Mouse (Mus musculus): ENCODE data around the gene Nhlrc4.
A peak's percentile ranks its signal among the peaks of the same experiment; 100 is the strongest.

The Nhlrc4 gene

DNA sequence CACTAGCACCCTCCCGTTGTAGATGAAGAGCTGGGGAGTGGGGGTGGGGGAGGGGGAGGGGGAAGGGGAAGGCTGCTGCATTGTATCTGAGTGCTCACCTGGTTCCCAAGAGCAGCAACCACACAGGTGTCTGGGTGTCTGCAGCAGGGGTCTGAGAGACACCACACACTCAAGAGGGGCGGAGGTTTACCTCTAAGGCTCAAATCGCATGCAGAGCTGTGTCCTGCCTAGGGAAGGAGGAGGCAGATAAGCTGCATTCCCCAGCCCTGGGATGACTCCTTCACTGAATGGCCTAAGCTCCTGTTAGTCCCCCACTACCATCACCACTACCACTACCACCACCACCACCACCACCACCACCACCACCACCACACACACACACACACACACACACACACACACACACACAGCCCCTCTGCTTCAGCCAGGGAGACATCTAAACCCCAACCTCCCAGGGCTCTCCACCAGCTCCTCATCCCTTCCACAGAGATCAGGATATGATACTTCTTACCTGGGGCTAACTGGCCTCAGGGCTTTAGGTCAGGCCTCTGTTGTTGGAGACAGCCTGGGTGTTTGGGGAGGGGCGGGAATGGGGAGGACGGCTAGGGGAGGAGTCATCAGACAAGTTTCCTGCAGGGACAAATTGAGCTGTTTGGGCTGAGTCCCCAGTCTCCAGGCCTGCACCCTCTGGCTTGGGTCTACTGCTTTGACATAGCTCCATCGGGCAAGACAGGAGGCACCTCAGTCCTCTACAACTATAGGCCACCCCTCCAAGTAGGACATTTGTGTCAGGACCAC, at the start of gene Nhlrc4, which contains the start of gene Pigq:
Nhlrc4 (minus strand) TSS at position 596 of the 798 bp plus-strand sequence.
Pigq (minus strand) TSS at position 571 of the 798 bp plus-strand sequence.
- no peak for DNase-seq (ENCODE audit: low read depth, low spot score)

DNA sequence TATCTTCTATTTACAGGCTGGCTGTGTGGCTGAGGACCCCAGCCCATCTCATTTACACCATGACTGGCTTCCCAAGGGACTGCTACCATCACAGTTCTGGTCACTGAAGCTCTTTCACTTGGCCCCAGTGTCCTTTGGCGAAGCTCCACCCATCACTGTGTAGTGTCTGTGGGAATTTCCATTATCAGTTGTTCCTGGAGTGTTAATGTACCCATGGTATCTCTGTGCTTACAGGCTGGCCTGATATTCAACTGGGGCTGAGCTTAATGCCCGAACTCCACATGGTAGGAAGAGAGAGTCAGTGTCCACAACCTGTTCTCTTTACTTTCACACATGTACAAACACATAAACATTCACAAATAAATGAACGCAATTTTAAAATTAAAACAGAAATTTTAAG, 48.7 kb upstream of the Nhlrc4 start:
- no peak for DNase-seq (ENCODE audit: low read depth, low spot score)

DNA sequence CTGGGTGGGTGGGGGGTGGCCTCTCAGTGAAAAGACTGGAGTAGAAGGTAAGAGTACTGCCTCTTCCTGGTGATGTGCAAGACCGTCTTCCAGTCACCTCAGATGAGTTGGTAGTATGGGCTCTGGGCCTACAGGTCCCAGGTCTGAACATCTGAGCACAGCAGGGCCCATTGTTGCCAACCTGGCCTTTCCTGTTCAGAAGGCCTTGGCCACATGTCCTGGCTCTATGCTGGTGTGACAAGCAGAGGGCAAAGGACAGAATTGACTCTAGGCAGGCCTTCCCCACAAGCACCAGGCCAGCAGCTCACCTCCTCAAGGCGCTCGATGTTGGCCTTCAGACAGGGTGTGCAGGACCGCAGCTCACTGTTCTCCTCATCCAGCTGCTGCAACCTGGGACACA, 47.5 kb upstream of the Nhlrc4 start:
- no peak for DNase-seq (ENCODE audit: low read depth, low spot score)

DNA sequence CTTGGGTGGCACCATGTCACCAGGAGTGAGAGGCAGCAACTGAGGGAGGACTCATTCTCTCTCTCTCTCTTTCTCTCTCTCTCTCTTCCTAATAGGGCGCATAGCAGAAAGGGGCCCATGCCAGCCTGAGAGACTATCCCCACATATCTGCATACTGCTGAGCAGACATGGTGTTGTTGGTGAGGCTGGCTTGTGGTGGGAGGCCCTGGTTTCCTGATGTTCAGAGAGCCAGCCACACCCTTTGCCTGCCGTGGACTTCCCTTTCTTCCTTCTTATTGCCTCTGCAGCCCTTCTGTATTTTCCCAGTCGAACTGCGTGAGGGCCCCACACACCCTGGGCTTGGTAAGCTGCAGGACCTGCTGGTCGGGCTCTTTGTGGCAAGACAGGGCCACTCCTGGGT, 45.6 kb upstream of the Nhlrc4 start:
- DNase-seq (ENCODE audit: low read depth, low spot score) = no peak

DNA sequence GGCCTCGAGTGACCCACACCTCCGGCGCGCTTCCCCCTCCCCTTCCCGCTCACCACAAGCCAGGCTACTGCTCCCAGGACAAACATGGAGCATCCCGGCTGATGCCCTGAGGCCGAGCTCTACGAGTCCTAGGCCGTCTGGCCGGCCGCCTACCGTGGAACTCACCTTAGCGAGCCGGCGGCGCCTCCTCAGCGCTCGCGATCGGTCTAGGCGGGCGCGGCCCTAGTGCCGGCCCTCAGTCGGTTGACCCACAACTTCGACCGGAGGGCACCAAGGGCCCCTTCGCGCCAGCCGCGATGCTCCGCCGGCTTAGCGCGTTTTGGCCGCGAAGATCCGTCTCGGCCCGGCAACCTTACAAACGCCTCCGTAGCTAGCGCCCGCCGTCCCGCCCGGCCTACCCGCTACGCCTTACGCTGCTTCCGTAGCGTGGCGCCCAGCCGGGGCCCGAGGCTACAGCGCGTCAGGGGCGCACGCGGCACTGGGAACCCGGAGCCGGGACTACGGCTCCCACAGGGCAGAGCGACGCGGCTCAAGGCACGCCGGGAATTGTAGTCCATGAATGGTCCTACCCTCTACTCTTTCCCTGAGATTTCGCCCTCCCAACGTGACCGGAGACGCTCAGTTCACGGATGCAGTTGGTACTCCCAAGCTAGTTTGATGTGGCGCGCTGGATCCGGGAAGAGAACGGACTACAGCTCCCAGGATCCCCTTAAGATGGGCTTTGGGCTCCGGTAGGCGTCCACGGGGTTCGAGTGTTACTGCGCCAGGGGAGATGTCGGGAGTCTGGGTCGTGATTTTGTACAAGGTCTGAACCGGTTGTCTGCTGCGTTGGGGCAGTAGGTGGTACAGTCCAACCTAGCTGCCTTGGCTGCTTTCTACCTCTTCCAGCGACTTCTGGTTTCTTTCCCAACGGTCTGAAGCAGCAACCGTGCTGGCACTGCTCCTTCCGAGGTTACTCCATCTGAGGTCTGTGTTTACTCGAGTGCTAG, 40.8 kb upstream of the Nhlrc4 start, which contains the start of gene Capn15:
Capn15 (minus strand) TSS at position 491 of the 989 bp plus-strand sequence.
- DNase-seq (ENCODE audit: low read depth, low spot score) = peak; percentile 94

DNA sequence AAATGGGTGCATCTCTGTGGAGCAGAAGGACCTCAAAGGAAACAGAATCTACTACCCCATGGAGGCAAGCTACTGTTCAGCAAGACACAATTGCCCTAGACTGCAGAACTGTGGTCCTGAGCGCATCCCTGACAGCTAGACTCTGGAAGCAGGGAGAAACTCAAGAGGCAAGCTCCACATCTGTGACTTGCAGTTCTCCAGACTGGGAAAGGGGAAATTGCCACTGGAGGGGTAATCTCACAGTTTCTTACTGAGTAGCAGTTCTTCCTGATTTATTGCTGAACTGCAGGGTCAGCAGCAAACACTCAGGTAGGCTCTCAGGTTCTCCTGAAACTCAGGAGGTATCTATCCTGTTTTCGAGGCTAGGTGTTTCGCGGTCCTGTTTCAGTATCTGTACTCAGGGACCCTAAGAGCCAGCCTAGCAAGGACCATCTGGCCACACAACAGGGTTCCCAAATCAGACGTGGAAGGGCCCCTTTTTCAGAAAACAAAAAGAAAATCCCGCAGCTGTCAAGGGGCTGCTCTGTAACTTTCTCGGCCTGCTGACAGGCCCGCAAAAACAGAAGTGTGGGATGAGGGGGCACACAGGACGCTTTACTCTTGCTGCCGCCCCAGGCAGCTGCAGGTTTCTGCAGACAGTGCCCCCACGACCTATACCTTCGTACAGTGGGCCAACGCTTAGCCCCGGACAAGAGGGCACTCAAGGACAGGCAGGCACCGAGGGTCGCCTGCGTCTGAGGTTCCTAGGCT, 40.0 kb upstream of the Nhlrc4 start:
- DNase-seq (ENCODE audit: low read depth, low spot score) = no peak

DNA sequence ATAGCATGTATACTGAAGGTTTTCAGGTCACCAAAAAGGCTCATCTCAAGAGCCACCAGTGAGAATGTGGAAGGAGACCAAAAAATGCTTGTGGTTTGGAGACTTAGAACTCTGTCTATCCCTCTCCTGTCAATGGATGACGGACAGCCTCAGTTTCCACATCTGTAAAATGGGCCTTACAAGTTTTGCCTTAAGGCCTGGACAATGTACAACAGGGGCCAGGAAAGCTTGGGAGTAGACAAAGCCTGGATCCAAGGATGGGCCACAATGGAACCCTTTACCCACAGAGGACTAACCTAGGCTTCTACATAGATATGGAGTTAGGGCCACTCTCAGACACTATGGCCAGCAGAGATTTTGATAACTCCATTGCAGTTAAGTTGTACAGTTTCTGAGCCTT, 39.3 kb upstream of the Nhlrc4 start:
- DNase-seq (ENCODE audit: low read depth, low spot score) = no peak

DNA sequence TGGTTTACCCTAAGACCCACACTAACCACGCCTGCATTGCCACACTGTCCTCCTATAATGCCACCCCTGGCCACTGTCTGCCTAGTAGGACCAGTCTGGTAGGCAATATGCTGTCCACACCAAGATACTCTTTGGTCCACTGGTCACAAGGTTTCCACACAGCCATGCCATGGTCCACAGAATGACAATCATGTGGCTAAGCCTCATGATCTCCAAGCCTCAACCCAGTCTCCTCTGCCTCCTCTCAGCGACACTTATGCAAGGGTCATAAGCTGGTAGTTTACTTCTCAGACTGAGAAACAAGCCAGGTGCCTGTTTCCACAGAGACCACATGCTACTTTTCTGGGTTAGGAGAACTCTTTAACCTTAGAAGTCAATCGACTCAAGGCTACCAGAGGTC, 38.2 kb upstream of the Nhlrc4 start:
- DNase-seq (ENCODE audit: low read depth, low spot score) = no peak

DNA sequence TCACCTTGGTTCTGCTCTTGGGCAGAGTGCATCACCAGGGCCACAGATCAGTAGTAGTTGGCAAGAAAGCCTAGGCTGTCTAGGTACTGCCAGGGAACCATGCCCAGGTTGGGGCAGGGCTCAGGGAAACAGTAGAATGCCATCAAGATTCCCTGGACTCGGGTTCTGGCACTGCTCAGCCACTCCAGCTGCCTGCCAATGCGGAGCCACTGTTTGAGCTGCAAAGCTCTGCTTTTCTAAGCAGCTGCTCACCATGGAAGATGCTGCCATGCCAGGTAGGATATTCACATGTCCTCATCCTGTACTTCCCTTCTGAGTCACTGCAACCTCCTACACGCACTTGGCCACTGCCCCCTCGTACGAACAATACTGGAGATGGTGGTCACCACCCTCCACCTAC, 36.1 kb upstream of the Nhlrc4 start:
- no peak for DNase-seq (ENCODE audit: low read depth, low spot score)

DNA sequence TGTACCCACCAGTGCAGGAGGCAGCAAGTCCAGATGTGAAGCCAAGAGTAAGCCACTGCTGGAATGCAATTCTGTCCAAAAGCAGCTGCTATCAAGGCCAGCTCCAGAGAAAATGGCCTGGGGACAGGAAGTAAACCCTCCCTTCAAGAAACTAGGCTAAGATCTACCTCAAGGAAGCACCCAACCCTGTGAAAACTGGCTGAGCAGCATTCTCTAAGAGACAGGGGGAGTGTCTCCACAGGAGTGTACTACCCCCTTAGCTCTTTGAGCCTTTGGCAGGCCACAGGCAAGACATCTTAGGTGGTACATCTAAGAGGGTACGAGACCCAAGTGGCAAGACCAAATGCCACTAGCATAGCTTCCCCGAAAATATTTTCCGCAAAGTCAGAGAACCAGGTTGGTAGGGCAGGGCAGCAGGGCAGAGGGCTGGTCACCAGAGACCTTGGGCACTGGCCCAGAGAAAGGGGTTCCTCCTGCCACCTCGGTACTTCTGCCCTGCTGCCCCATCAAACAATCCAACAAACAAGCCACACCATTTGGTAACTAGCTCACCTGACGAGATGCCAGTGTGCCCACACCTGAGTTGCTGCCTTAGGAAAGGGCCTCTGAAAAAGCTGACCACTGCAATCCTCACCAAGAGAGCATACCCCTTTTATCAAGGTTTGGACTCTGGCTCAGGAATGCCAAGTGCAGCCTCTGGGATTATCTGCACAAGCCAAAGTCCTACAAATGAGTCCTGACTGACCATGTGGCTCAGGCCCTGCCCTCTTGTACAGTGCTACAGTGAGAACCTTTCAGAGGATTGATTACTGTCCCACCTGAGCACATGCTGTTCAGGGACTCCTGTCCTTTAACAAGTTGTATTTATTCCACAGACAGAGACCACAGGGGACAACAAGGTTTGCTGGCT, 35.3 kb upstream of the Nhlrc4 start:
- DNase-seq (ENCODE audit: low read depth, low spot score) = no peak

DNA sequence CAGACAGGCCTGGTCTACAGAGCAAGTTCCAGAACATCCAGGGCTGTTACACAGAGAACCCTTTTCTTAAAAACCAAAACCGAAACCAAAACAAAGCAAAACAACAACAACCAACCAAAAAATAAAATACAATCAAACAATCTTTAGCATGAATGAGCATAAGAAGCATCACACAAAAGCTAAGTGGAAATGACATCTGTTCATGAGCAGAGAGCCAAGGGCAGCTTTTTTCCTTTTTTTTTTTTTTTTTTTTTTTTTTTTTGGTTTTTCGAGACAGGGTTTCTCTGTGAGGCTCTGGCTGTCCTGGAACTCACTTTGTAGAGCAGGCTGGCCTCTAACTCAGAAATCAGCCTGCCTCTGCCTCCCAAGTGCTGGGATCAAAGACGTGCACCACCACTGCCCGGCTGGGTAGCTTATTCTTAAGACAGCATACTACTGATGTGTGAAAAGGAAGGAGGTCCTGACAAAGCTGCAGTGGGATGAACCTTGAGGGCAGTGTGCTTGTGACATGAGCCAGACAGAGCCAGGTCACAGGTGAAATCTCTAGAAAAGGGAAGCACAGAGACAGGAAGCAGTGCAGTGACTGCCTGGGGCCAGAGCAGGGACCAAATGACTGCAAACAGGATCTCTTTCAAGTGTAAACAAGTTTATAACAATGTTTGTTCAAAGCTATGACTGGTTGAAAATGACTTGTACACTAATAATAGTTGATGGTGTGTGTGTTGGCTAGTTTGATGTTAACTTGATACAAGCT, 26.4 kb upstream of the Nhlrc4 start:
- no peak for DNase-seq (ENCODE audit: low read depth, low spot score)

DNA sequence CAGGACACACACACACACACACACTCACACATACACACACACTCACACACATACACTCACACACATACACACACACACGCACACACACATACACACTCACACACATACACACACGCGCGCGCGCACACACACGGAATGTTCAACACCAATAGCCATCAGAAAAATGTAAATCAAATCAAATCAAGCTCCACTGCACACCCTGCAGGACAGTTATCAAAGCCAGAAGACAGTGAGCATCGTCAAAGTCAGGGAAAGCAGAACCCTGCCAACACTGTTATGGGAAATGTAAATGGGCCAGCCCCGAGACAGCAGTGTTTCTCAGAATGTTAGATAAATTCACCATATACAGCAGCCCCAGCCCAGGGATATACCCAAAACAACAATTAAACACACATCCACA, 25.7 kb upstream of the Nhlrc4 start:
- no peak for DNase-seq (ENCODE audit: low read depth, low spot score)

DNA sequence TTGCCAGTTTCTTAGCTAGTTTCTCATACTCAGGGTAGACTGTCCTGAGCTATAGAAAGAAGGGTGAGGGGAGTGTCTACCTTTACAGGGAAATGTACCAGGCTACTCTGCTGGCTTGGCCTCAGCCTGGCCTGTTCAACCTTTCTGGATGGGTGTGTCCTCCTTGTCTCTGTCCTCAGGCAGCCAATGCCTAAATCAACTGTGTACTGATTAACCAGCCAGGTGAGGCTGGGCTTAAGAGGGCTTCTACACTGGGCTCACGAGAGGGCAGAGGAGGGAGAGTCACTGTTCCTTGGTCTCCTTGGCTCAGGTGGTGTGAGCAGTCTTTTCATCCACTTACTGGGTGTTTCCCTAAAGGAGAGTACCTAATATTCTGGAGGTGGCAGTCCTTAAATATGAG, 23.4 kb upstream of the Nhlrc4 start:
- DNase-seq (ENCODE audit: low read depth, low spot score) = no peak

DNA sequence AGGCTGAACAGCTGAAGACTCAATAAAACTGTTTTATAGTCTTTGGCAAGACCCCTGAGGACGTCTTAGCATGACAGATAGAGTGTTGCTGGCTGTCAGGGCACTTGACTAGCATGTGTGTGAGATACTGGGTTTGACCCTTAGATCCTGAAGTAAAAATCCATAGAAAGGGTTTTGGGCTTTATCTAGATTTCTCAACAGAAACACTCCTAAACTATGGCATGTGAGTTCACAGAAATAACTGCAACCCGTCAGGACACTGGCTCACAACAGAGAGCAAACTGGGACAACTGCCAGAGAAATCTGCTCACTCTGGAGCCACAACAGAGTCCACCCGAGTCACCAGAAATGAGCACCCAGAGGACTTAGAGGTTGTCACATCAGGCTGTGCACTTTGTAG, 22.9 kb upstream of the Nhlrc4 start:
- no peak for DNase-seq (ENCODE audit: low read depth, low spot score)

DNA sequence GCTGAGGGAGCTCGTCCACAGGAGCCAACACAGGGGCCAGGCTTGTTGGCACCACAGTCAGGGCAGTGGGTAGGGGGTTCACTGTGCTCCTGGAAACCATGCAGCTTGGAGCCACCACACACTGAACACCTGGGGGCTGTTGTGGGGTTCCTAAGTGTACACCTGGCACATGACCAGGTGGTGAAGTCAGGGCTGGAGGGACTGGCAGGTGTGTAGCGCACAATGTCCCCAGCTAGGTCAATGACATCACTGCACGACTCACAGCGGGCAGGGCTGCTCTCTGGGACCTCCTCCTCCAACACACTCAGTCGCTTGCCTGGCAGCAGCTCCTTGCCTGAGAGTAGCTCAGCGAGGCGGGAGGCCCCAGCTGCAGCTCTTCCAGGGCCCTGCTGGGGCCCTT, 19.5 kb upstream of the Nhlrc4 start:
- DNase-seq (ENCODE audit: low read depth, low spot score) = no peak

DNA sequence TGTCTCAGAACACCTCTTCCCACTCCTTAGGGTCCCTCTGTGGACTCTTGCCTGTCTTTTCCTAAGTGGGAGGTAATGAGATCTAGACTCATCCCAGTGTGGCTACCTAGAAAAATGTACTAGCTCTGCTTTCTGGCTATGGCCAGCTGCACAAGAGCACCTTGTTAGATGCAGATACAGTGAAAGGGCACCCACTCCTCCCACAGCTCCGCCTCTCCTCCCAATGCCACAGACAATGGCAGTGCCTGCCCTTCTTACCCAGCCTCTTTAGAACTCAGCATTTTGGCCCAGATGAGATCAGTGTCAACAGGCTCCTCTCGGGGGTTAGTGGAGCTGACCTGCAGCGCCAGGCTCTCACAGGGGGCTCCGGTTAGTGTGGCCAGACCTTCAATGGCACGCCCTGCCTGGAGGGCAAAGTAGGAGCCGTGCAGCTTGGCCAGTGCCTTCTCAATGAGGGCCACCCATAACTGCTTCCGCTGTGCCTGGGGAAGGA, 17.7 kb upstream of the Nhlrc4 start:
- no peak for DNase-seq (ENCODE audit: low read depth, low spot score)

DNA sequence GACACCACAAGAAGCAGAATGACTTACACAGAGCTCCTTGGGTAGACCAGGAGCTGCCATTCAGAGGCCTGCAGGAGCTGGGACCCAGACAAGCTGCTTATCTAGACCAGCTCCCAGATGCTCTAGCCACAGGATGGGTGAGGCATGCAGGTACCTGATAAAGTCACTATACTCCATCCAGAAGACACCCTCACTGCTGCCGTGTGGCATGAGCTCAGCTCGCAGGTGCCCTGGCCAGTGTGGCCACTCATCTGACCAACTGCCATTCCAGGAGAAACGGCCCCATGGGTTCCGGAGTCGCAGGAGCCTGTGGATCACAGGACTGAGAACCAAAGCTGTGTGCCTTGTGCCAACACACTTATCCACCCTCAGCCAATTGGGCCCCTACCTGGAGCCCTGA, 16.8 kb upstream of the Nhlrc4 start:
- no peak for DNase-seq (ENCODE audit: low read depth, low spot score)

DNA sequence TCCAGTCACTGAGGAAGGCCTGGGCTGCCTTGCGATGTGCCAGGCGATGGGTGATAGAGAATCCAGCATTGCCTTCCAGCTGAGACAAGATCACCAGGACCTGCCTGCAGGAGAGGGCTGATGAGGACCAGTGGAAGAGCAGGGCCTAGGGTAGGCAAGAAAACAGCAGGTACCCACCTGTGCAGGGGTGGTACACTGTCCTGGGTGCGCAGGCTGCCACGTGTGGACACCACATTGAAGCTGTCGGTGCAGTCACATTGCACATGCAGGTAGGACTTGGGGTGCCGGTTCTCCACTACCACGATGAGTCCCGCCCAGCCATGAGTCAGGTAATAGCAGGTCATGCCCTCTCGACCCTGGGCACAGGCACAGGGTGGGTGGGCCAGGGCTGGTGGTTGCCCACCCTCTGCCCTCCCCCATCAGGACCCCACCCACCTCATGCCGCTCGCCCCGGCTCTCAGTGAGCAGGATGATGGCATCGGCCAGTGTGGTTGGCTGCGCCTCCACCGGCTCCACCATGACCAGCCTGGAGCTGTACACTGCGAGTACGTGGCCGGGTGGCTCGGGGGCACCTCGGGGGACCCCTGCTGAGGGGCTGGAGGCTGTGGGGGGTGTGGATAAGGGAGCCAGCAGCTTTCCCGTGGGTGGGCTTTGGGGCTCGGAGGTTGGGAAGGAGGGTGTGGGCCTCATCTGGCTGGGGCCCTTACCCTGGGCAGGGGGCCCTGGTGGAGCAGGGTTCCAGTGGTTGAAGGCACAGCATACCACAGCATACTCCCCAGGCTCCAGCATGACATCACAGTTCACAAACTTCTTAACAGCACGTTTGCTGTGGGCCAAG, 15.1 kb upstream of the Nhlrc4 start:
- DNase-seq (ENCODE audit: low read depth, low spot score) = no peak

Data from WW6 (cell line).